Mouse (Mus musculus) 416B (cell line): ENCODE data around the gene Tmigd3.
A peak's percentile ranks its signal among the peaks of the same experiment; 100 is the strongest.

ENCODE experiments used
- DNase-seq: peaks from one replicate; pipeline ENCODE4 v3.0.0; 2011; ENCODE audit warnings: low read depth

The Tmigd3 gene

DNA sequence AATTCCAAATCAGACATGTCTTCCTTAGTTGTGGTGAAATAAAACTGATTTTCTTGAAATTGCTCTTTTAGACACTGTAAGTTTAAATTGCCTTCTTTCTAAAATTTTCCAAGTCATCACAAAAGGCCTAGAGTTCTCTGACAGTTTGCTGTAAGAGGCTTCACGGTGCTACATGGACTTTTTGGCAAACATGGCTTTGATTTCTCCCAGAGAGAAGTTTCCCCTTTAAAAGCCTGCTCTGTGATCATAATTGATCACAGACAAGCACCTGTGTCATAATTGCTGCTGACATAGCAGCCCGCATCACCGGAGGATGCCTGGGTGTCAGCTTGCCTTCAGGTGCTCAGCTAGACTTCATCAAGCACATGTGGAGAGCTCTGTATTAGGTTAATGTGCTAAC lies at the start of gene Tmigd3, which contains the start of gene Adora3:
Tmigd3 (plus strand) TSS at position 346 of the 400 bp plus-strand sequence.
Adora3 (plus strand) TSS at position 301 of the 400 bp plus-strand sequence.
- no peak for DNase-seq

DNA sequence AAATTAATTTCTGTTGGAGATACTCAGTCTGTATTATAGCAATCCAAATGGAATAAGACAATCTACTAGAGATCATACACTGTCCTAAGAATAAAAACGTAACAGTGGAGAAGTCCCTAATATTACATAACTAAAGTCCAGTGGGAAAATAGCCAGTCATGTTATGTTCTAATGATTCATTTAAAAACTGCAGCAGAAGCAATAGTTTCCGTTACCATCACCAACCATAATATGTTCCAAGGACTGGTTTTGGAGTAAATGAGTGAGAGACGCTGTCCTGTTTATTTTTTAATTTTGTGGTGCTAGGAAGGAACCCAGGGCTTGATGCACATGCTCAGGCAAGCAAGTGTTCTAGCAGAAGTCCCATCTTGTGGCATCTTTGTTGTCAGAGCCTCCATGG lies 49.2 kb upstream of the Tmigd3 start:
- no peak for DNase-seq

- no peak for DNase-seq
Measured at GRCm38 (mm10) chr3:105823609-105824008, 47.1 kb upstream of the Tmigd3 start.

DNA sequence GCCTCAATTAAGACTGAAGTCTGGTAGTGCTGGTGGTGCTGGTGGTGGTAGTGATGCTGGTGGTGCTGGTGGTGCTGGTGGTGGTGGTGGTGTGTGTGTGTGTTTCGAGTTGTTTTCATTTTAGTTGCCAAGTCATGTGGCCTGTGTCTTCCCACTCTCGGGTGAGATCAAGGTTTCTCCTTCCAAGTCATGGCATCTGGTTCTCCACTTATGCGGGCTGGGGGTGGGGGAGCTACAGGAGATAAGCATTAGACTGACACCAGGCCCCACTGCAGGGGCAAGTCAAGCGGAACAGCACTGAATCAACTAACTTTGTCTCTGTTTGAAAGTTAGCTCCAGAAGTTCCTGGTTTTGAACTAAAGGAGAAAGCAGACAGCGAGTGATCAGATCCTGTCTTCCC lies 46.6 kb upstream of the Tmigd3 start:
- DNase-seq: no peak

- DNase-seq: no peak
Measured at GRCm38 (mm10) chr3:105824704-105825103, 46.0 kb upstream of the Tmigd3 start.

- DNase-seq: peak; percentile 89
Measured at GRCm38 (mm10) chr3:105825501-105826161, 45.1 kb upstream of the Tmigd3 start.

GRCm38 (mm10) chr3:105831584-105831983 lies 39.1 kb upstream of the Tmigd3 start:
- DNase-seq: no peak

DNA sequence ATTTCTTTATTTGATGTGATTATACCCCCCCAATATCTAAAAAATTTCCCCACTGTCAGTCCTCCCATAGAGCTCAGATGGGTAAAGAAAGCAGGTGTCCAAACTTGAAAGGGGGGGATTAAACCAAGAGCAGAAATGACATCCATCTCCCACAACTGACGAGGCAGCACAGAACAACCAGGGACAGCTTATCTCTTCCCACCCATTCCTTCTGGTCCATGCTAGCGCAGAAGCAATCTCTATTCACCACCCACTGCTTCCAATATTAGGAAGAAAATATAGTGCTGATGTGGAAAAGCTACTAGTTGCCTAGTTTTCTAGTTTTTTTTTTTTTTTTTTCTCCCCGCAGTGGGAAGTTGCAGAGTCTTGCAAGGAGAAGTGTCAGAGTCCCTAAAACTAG lies 34.8 kb upstream of the Tmigd3 start:
- DNase-seq: no peak

DNA sequence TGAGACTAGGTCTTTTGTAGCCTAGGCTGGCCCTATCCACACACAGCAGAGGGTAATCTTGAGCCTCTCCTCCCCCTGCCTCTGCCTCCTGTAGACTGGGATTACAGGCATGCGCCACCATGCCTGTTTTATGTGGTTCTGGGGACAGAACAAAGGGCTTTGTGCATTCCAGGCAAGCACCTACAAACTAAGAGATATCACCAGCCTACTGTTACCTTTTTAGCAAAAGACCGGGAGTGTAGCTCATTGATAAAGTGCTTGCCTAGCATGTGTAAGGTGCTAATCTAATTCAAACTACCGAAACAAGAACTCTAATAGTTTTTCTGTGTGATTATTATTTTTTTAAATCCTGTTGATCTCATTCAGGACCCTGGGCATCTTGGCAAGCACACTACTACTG lies 33.8 kb upstream of the Tmigd3 start:
- no peak for DNase-seq

DNA sequence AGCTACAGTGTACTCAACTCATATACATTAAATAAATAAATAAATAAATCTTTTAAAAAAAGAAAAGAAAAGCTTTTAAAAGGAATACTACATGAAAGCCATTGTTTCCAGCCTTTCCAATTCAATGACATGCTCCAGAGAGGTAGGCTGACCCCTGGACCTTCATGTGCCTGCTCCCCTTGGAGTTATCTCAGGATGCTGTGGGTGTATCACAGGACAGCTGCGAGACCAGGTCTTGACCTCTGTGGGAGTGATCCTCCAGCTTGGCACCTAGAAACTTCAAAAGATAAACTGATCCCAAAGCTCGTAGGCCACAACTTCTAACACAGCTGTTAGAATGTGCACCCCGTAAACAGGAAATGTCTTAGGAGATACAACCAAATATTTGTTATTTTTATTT lies 32.0 kb upstream of the Tmigd3 start:
- no peak for DNase-seq

- no peak for DNase-seq
Measured at GRCm38 (mm10) chr3:105839836-105840235, 30.9 kb upstream of the Tmigd3 start.

DNA sequence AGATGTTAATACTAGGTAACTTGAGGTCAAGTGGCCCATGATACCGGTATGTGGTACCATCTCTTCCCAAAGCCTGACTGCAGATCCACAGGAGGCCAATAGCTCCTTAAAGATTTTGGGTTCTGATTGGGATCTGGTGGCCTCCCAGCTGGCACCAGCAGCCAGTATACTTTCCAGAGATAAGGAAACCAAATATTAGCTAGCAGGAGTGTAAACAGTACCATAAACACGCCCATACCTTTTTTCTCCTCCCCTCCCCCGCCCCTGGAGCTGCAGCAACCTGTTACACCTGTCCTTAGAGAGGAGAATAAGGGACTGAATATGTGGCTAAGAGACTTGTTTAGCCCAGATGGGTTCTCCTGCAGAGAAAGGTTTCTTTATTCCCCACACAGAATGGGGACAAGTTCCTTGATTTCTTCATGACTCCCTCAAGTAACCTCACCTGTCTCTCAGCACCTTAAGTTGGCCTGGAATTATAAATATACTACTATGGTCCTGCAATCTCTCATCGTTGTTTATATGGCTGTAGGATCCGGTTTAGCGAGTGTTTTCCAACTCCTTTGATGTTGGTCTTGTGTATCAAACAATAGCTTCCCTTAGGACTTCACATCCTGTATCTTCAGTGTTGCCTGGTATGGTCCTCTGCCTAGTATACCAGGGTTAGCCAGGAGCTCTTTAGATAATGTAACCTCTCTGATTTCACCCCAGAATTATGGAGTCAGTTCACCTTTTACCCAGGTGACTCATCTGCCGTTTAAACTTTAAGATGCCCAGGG lies 24.2 kb upstream of the Tmigd3 start:
- no peak for DNase-seq

- no peak for DNase-seq
Measured at GRCm38 (mm10) chr3:105853781-105854180, 16.9 kb upstream of the Tmigd3 start.

DNA sequence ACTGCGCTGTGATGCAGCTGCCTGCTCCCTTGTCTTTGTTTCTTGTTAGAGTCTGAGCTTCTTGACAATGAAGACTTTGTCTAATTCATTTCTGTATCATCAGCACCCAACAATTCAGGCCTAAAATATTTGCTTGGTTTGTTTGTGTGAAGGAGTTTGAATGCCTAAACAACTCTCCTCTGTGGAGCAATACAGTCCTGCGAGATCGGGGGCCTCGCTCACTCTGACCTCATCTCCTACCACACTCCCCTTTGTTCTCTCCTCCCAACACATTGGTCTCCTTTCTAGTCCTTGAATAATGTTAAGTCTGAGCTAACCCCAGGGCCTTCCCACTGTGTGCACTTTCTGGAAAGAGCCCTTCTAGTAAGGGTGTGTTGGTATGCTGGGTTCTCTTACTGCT lies 15.9 kb upstream of the Tmigd3 start:
- no peak for DNase-seq

DNA sequence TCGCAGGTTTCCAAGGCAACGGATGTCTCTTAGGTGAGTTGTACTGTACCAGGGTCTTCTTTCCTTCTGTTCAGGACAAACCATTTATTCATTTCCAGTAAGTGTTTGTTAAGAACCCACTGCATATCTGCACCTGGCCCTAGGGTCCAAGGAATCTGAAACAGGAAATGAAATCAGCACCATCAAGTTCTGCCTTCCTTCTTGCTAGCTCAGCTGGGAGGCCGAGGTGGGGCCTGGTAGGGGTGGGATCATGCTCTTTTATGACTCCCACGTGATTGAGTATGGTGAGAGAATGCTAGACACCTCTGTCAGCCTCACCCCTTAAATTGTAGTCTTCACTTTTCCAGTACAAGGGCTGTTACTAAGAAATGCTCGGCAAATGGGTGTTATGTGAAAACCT lies 13.2 kb upstream of the Tmigd3 start:
- DNase-seq: no peak

GRCm38 (mm10) chr3:105861747-105862366 lies 8.8 kb upstream of the Tmigd3 start:
- peak; percentile 38 for DNase-seq

DNA sequence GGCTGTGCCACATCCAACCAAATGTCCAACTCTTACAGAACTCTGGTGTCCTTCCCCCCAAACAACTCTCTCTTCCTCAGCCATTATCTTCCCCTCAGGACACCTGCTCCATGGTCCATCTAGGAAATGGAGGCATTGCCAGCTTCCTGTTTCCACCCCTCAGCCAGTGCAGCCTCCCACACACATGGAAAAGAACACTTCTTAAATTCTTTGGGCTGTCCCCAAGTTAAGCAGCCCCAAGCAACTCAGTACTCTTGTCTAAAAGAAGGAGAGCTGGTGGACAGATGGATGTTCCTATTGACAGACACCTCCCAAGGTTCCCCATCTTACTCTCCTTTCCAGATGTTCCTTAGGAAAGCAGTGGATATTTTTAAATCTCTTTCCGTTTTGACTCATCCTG lies 6.6 kb upstream of the Tmigd3 start:
- DNase-seq: no peak

DNA sequence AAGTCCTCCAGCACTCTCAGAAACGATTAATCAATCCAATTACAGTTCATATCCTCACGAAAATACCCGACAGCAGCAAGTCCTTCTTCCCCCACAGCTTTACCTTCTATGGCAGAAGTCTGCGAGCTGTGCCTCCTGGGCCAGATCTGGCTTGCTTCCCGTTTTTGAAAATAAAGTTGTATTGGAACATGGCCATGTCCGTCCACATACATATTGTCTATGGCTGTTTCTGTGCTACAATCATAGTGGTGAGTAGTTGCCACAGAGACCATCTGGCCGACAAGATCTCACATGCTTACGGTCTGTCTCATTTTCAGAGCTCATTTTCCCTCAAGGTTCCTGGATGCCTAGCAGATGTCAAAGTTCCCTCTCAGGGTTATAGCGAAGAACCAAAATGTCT lies 5.6 kb upstream of the Tmigd3 start:
- no peak for DNase-seq

DNA sequence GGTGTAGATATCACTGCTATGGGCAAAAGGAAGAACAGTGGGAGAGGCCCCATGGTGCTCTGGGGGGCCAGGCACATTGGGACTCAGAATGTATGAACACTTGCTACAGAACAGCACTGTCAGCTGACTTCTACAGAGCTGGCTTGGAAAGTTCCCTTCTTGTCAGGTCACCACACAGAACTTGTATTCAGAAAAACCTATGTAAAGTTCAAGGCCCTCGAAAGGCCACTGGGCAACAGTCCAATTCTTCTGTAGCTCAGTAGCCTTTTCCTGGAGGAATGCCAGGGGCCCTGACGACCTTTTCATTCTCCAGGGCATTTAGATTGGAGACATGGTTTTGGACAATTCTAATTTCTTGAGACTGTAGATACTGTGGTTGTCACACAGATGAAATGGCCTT lies 2.6 kb upstream of the Tmigd3 start:
- DNase-seq: peak; percentile 33

- no peak for DNase-seq
Measured at GRCm38 (mm10) chr3:105872034-105872433, 1.3 kb downstream of the Tmigd3 start.

DNA sequence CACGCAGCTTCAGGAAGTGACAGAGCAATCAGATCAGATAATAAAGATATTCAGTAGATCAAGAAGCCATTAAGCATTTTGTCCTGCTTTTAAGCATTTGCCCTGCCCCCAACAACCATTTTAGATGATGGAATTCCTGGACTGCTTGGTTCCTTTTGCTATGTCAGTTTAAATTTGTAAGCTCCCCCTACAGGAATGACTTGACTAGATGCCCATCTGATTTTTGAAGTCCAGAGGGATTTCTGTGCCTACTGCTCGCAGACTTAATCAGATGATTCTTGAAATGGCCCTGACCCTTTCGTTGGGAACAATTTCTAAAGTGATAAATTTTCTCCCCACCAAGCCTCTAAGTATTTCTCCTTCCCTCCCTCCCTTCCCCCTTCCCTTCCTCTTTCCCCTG lies 1.9 kb downstream of the Tmigd3 start:
- DNase-seq: no peak

DNA sequence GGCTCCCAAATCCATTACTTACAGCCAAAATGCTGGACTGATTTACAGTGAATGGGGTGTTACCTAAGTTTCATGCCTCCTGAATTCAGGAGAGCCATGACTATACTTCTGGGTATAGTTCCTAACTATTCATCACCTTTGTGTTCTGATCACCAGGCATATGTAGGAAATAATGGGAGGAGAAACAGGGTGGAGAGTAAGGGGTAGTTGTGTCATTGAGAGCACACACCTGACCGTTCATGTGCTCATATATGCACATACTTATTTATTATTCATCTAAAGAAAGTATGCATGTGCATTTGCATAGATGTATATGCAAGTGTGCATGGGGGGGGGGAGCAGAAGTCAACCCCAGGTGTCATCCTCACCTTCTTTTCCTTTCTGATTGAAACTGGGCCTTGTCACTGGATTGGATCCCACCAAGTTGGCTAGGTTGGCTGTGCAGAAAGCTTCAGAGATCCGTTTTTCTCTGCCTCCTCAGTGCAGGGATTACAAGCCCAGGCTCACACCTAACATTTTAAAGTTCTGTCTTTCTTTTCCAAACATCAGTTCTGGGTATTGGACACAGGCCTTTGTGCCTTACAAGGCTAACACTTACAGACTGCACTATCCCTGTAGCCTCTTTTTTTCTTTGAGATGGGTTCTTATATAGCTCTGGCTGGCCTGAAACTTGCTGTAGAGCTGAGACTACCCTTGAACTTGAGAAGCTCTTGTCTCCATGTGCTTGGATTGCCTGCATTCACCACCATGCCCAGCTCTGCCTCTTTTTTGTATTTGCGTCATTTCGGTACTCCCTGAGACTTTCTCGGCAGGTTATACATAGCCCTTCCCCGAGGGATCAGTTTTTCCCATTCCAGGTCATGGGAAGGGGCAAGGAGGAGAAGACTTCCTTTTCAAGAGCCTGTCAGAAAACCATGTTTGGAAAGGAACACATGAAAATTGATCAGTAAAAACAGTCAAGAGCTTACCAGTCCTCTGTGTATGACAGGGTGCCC lies 3.0 kb downstream of the Tmigd3 start:
- DNase-seq: no peak
